Mouse (Mus musculus) heart, postnatal 0 days (tissue): ENCODE results near the gene Tbc1d10a.

ENCODE experiments used
- CTCF ChIP-seq: IDR thresholded peaks from 2 replicates; pipeline ENCODE4 v1.5.1; 2016; ENCODE audit warnings: antibody characterized with exemption, control low read depth, low read depth
- EP300 ChIP-seq: IDR thresholded peaks from 2 replicates; pipeline ENCODE4 v1.6.1; 2016; ENCODE audit warnings: antibody characterized with exemption, low read depth

DNA sequence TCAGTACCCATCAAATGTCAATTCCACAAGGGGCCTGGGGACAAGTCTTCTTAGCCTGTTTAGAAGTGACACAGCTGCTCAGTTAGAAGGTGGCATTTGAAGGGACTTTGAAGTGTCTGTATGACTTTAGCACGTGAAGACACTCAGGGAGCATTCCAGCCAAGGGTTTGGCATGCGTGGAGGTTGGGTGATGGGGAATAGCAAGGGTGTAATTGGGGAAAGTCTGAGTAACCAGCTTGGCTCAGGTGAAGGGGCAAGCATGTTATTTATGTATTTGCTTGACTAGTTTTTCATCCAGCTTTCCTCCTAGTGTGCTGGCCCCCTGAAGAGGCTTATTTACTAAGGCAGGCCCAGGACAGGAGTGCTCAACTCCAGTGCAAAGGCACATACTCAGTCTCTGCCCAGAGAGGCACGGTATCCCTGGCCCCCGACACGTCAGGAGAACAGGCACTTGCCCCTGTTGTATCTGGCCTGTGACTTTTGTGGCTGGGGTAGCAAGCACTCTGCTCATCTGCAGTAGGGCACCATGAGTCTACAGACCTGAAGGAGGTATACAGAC lies 18.6 kb downstream of the Tbc1d10a start:
- TF ChIP-seq CTCF: no peak
- no peak for TF ChIP-seq EP300
